Mouse (Mus musculus): Measurements from ENCODE around the gene Pex5l. TPM values are rescaled to one million over a fixed set of nuclear protein-coding genes. Genes with fewer than 3 reads are reported as not detected.

Pex5l gene
- polyA plus RNA-seq, 1 experiment: 0.54 TPM

DNA sequence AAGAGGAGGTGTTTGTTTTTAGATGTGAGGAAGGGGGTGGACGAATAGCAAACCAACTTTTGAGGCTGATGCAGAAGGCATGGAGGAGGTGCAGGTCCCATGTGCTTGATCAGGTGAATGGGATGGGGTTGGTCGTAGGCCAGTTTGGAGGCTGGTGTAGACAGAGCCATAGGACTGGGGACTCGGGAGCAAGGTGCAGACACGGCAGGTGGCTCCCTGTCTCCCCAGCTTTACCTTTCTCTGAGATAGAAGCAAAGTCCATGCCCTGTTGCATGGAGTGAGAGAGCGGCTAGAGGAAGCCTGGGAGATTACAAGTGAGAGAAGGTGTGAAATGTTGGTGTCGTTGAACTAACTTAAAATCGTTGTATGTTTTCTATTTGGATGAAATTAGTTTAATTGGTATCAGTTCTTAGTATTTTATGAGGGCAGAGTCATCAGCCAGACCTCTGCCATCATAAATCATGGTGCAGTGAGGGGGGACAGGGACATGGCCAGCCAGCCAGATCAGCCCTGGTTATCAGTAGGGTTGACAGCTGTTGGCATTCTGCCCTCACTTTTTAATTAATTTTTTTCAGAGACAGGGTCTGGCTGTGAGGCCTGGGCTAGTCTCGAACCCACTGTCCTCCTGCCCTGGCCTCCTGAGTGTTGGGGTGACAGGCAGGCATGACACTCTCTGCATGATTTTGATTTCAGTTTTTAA lies 203.1 kb downstream of the Pex5l start:
- no peak for TF ChIP-seq CTCF (IDR thresholded peaks at IDR 0.05; ENCODE audit: borderline replicate concordance, control insufficient read depth, extremely low read depth, insufficient read depth, low read length, poor library complexity)
- TF ChIP-seq POLR2A (IDR thresholded peaks at IDR 0.05; ENCODE audit: control insufficient read depth, extremely low read depth, insufficient read depth, low read length, poor library complexity): no peak
- no peak overlapping the region for H3K27ac ChIP-seq (ENCODE audit: control insufficient read depth, insufficient read depth, low read length)
- 84% methylated on average over 8 of the region's 8 CpGs for WGBS
- no peaks in the 10 kb centered on the region for H3K4me1 ChIP-seq (replicated peaks; ENCODE audit: control insufficient read depth, insufficient read depth, low read length)
- H3K36me3 ChIP-seq (ENCODE audit: control insufficient read depth, insufficient read depth, low read length): no peaks in the 10 kb centered on the region
- DNase-seq: no peak
- H3K4me3 ChIP-seq (ENCODE audit: control insufficient read depth, insufficient read depth, low read length): no peak overlapping the region
- no peaks in the 10 kb centered on the region for H3K27me3 ChIP-seq (ENCODE audit: control insufficient read depth, insufficient read depth, low read length)

- Histone ChIP-seq H3K36me3 (ENCODE audit: control insufficient read depth, insufficient read depth, low read length) (no peaks in the 10 kb centered on the region), H3K27me3 (ENCODE audit: control insufficient read depth, insufficient read depth, low read length) (no peaks in the 10 kb centered on the region), H3K4me1 (replicated peaks; ENCODE audit: control insufficient read depth, insufficient read depth, low read length) (no peaks in the 10 kb centered on the region), H3K4me3 (ENCODE audit: control insufficient read depth, insufficient read depth, low read length) (no peak overlapping the region), H3K27ac (ENCODE audit: control insufficient read depth, insufficient read depth, low read length) (no peak overlapping the region)
- DNase-seq: no peak
- TF ChIP-seq CTCF (IDR thresholded peaks at IDR 0.05; ENCODE audit: borderline replicate concordance, control insufficient read depth, extremely low read depth, insufficient read depth, low read length, poor library complexity) (no peak), POLR2A (IDR thresholded peaks at IDR 0.05; ENCODE audit: control insufficient read depth, extremely low read depth, insufficient read depth, low read length, poor library complexity) (no peak)
- 92% methylated on average over 6 of the region's 6 CpGs for WGBS
Measured at GRCm38 (mm10) chr3:32924168-32924567, 218.9 kb downstream of the Pex5l start.

- no peaks in the 10 kb centered on the region for H3K36me3 ChIP-seq (ENCODE audit: control insufficient read depth, insufficient read depth, low read length)
- H3K4me1 ChIP-seq (replicated peaks; ENCODE audit: control insufficient read depth, insufficient read depth, low read length): no peaks in the 10 kb centered on the region
- 80% methylated on average over 7 of the region's 7 CpGs for WGBS
- H3K27ac ChIP-seq (ENCODE audit: control insufficient read depth, insufficient read depth, low read length): no peak overlapping the region
- TF ChIP-seq CTCF (IDR thresholded peaks at IDR 0.05; ENCODE audit: borderline replicate concordance, control insufficient read depth, extremely low read depth, insufficient read depth, low read length, poor library complexity) (no peak), POLR2A (IDR thresholded peaks at IDR 0.05; ENCODE audit: control insufficient read depth, extremely low read depth, insufficient read depth, low read length, poor library complexity) (no peak)
- no peak overlapping the region for H3K4me3 ChIP-seq (ENCODE audit: control insufficient read depth, insufficient read depth, low read length)
- H3K27me3 ChIP-seq (ENCODE audit: control insufficient read depth, insufficient read depth, low read length): no peaks in the 10 kb centered on the region
- DNase-seq: no peak
Measured at GRCm38 (mm10) chr3:32910071-32910551, 232.9 kb downstream of the Pex5l start.

GRCm38 (mm10) chr3:32908400-32908799 lies 234.6 kb downstream of the Pex5l start:
- H3K27ac ChIP-seq (ENCODE audit: control insufficient read depth, insufficient read depth, low read length): no peak overlapping the region
- 100% methylated on average over 3 of the region's 3 CpGs for WGBS
- no peaks in the 10 kb centered on the region for H3K36me3 ChIP-seq (ENCODE audit: control insufficient read depth, insufficient read depth, low read length)
- no peaks in the 10 kb centered on the region for H3K4me1 ChIP-seq (replicated peaks; ENCODE audit: control insufficient read depth, insufficient read depth, low read length)
- DNase-seq: no peak
- no peaks in the 10 kb centered on the region for H3K27me3 ChIP-seq (ENCODE audit: control insufficient read depth, insufficient read depth, low read length)
- no peak overlapping the region for H3K4me3 ChIP-seq (ENCODE audit: control insufficient read depth, insufficient read depth, low read length)
- no peak for TF ChIP-seq POLR2A (IDR thresholded peaks at IDR 0.05; ENCODE audit: control insufficient read depth, extremely low read depth, insufficient read depth, low read length, poor library complexity)
- TF ChIP-seq CTCF (IDR thresholded peaks at IDR 0.05; ENCODE audit: borderline replicate concordance, control insufficient read depth, extremely low read depth, insufficient read depth, low read length, poor library complexity): no peak

DNA sequence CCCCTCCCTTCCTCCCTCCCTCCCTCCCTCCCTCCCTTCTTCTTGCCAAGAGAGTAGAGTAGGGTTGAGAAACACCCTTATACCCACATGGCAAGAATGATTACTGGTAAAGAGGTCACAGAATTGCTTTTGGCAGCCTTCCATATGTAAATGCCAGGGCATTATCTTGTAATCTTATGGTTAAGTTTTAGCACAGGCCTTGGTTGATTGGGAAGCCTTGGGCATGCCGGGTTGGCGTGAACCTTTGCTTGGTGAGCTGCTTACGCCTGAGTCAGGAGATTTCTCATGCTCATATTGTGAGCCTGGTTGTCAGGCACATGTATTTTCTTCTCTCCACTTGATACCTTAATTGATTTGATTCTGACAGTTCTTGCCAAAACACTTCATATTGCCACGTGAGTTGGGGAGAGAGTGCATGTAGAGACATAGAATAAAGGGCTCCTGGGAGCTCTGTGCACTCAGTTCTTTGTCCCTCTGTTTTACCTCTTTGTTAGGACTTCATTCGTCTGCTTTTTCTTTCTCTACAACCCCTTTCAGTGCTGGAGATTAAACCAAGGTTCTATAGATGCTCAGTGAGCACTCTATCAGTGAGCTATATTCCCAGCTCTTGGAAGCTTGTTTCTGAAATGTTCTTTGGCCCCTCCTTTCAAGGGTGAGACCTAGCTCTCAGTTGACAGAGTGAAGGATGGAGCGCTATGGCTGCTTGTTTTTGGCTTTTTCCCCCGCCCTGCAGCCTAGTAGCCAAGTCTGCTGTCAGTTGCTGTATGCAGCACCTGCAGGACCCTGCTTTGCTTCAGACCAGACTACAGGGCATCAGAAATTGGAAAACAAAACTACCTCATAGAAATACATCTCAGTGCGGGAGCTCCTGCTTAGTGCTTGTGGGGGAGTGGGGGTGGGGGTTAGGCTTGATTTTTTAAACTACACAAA lies 236.9 kb downstream of the Pex5l start:
- TF ChIP-seq CTCF (IDR thresholded peaks at IDR 0.05; ENCODE audit: borderline replicate concordance, control insufficient read depth, extremely low read depth, insufficient read depth, low read length, poor library complexity) (no peak), POLR2A (IDR thresholded peaks at IDR 0.05; ENCODE audit: control insufficient read depth, extremely low read depth, insufficient read depth, low read length, poor library complexity) (no peak)
- no peaks in the 10 kb centered on the region for H3K36me3 ChIP-seq (ENCODE audit: control insufficient read depth, insufficient read depth, low read length)
- H3K27ac ChIP-seq (ENCODE audit: control insufficient read depth, insufficient read depth, low read length): no peak overlapping the region
- WGBS: 90% methylated on average over 8 of the region's 8 CpGs
- no peak overlapping the region for H3K4me3 ChIP-seq (ENCODE audit: control insufficient read depth, insufficient read depth, low read length)
- no peaks in the 10 kb centered on the region for H3K4me1 ChIP-seq (replicated peaks; ENCODE audit: control insufficient read depth, insufficient read depth, low read length)
- DNase-seq: no peak
- H3K27me3 ChIP-seq (ENCODE audit: control insufficient read depth, insufficient read depth, low read length): no peaks in the 10 kb centered on the region

- H3K27me3 ChIP-seq (ENCODE audit: control insufficient read depth, insufficient read depth, low read length): no peaks in the 10 kb centered on the region
- no peaks in the 10 kb centered on the region for H3K4me1 ChIP-seq (replicated peaks; ENCODE audit: control insufficient read depth, insufficient read depth, low read length)
- H3K4me3 ChIP-seq (ENCODE audit: control insufficient read depth, insufficient read depth, low read length): no peak overlapping the region
- no peak overlapping the region for H3K27ac ChIP-seq (ENCODE audit: control insufficient read depth, insufficient read depth, low read length)
- DNase-seq: no peak
- H3K36me3 ChIP-seq (ENCODE audit: control insufficient read depth, insufficient read depth, low read length): no peaks in the 10 kb centered on the region
- 96% methylated on average over 1 of the region's 1 CpGs for WGBS
- TF ChIP-seq CTCF (IDR thresholded peaks at IDR 0.05; ENCODE audit: borderline replicate concordance, control insufficient read depth, extremely low read depth, insufficient read depth, low read length, poor library complexity): no peak
- TF ChIP-seq POLR2A (IDR thresholded peaks at IDR 0.05; ENCODE audit: control insufficient read depth, extremely low read depth, insufficient read depth, low read length, poor library complexity): no peak
Measured at GRCm38 (mm10) chr3:32904599-32904998, 238.4 kb downstream of the Pex5l start.

Data from thymus, adult 2 months (tissue).